Mouse (Mus musculus) heart, embryonic 13.5 days (tissue): ENCODE measurements around the gene BC024978. TPM values are rescaled to one million over a fixed set of nuclear protein-coding genes. Genes with fewer than 3 reads are reported as not detected.
A peak's percentile ranks its signal among the peaks of the same experiment; 100 is the strongest.
"Not testable (repeated sequence)": the region's sequence is repeated elsewhere in the genome, so short reads cannot be mapped to it uniquely, and the experiment has no call there.

Source experiments
- ATAC-seq: fragments of 200-750 bp; cut with Nextera tagmentation; 2 replicates; pipeline ENCODE4 v1.8.0; 2017; ENCODE audit warnings: moderate TSS enrichment; ENCODE audit not compliant: insufficient number of reproducible peaks, low FRiP score, low TSS enrichment; ENCODE audit errors: extremely low read depth
- H3K27ac ChIP-seq: fragments of 300-500 bp; sonication (generic); replicated peaks from 2 replicates; pipeline ENCODE4 v1.5.1; 2015; ENCODE audit warnings: moderate library complexity, mild to moderate bottlenecking, inconsistent platforms
- H3K27me3 ChIP-seq: fragments of 300-500 bp; sonication (generic); replicated peaks from 2 replicates; pipeline ENCODE4 v1.6.1; 2015; ENCODE audit warnings: mild to moderate bottlenecking, inconsistent platforms
- H3K36me3 ChIP-seq: fragments of 300-500 bp; sonication (generic); 2 replicates; pipeline ENCODE4 v1.6.1; 2015; ENCODE audit warnings: mild to moderate bottlenecking, inconsistent platforms
- H3K4me1 ChIP-seq: fragments of 300-500 bp; sonication (generic); 2 replicates; pipeline ENCODE4 v1.6.1; 2015; ENCODE audit warnings: inconsistent platforms
- H3K4me2 ChIP-seq: fragments of 300-500 bp; sonication (generic); 2 replicates; pipeline ENCODE4 v1.6.1; 2015; ENCODE audit warnings: inconsistent platforms, mild to moderate bottlenecking, moderate library complexity
- H3K4me3 ChIP-seq: fragments of 300-500 bp; sonication (generic); 2 replicates; pipeline ENCODE4 v1.5.1; 2015; ENCODE audit warnings: moderate library complexity, mild to moderate bottlenecking, inconsistent platforms
- H3K9ac ChIP-seq: fragments of 300-500 bp; sonication (generic); 2 replicates; pipeline ENCODE4 v1.6.1; 2015; ENCODE audit warnings: inconsistent platforms, mild to moderate bottlenecking, moderate library complexity
- H3K9me3 ChIP-seq: fragments of 300-500 bp; sonication (generic); 2 replicates; pipeline ENCODE4 v1.6.1; 2016; ENCODE audit warnings: inconsistent platforms
- WGBS: fragments of 180-500 bp; shearing (Covaris S2); methylation state at CpG from one replicate; pipeline ENCODE4 v1.1.7; 2015; ENCODE audit warnings: mixed read lengths; 5-methylcytosine and 5-hydroxymethylcytosine counted together
- polyA plus RNA-seq: library from polyadenylated mRNA; unstranded; fragments of >200 nt; fragmentation: Nextera tagmentation; extraction: Ambion mirVana; gene quantifications from 2 replicates; pipeline ENCODE4 v1.2.1, GENCODE M21; 2015

The BC024978 gene
- polyA plus RNA-seq, 1 experiment from 2014 or later: 2.9 TPM

DNA sequence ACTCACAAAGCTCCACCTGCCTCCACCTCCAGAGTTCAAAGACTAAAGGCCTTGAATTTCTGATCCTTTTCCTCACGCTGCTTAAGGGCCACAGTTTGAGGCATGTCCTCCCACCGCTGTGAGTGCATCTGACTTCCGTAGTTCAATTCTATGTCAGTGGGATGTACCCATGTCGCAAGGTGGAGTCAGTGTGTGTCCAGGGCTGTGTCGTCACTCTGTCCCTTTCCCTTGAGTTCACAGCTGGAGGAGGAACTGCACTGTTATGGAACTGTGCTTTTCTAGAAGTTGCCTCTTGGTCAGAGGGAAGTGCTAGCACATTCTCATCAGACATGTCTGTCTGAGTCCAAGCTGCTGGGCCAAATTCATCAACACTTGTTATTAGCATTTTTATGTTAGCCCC, 43.0 kb downstream of the BC024978 start:
- Histone ChIP-seq H3K9ac (no peak overlapping the region), H3K27ac (no peak overlapping the region), H3K36me3 (peaks cover 58% of the 10 kb centered on the region), H3K4me3 (no peak overlapping the region), H3K4me2 (no peak overlapping the region), H3K27me3 (no peaks in the 10 kb centered on the region), H3K9me3 (no peaks in the 10 kb centered on the region), H3K4me1 (peaks cover 5% of the 10 kb centered on the region)
- WGBS: 82% methylated on average over 5 of the region's 5 CpGs
- no peak for ATAC-seq

DNA sequence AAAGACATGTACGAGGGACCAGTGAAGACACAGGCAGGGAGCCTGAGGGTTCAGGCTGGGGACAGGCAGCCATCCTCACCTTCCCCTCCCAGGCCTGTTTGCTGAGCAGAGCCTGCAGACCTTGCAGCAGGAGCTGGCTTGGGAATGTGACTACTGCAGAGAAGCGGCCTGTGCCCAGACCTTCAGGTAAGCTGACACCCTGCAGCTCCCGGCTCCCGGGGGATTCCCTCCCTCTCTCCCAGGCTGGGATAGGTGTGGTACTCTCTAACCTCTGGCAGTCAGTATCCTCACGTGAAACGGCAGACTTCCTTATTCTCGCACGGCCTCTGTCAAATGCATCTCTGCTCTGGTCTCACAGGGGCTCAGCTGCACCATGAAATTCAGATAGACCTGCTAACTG, 47.6 kb downstream of the BC024978 start:
- Histone ChIP-seq H3K9me3 (no peaks in the 10 kb centered on the region), H3K4me1 (no peaks in the 10 kb centered on the region), H3K27ac (no peak overlapping the region), H3K27me3 (no peaks in the 10 kb centered on the region), H3K4me2 (no peak overlapping the region), H3K4me3 (no peak overlapping the region), H3K9ac (no peak overlapping the region), H3K36me3 (peaks cover 72% of the 10 kb centered on the region)
- ATAC-seq: no peak
- WGBS: 58% methylated on average over 8 of the region's 8 CpGs

DNA sequence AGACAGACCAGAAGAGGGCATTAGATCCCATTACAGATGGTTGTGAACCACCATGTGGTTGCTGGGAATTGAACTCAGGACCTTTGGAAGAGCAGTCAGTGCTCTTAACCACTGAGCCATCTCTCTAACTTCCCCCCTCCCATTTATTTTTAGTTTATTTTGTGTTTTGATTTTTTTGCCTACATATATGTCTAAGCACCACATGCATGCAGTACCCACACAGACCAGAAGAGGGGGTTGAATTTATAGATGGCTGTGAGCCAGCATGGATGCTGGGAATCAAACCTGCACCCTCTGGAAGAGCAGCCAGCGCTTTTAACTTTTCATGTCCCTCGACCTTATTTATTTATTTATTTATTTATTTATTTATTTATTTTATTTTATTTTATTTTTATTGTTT, 48.5 kb downstream of the BC024978 start:
- ATAC-seq, H3K27ac ChIP-seq, H3K9ac ChIP-seq, H3K9me3 ChIP-seq, H3K27me3 ChIP-seq, H3K4me3 ChIP-seq, H3K4me1 ChIP-seq, H3K4me2 ChIP-seq: not testable (repeated sequence)
- H3K36me3 ChIP-seq: peaks cover 66% of the 10 kb centered on the region
- 85% methylated on average over 2 of the region's 2 CpGs for WGBS

DNA sequence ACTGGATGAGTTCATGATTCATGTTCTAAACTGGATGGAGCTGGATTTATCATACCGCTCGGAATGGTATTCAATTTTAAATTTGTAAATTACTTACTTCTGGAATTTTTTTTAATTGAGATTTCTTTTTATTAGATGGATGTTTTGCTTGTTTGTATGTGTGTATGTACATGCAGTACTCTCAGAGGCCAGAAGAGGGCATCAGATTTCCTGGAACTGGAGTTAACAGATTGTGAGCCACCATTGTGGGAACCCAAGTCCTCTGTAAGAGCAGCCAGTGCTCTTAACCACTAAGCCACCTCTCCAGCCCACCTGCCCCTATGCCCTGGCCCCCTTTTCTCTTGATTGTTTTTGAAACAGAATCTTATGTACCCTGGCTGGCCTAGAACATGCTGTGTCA, 53.6 kb downstream of the BC024978 start:
- Histone ChIP-seq H3K4me1 (peaks cover 4% of the 10 kb centered on the region; the same call in 1 of the 2 replicates), H3K27me3 (no peaks in the 10 kb centered on the region), H3K9me3 (no peaks in the 10 kb centered on the region), H3K9ac (no peak overlapping the region), H3K4me2 (no peak overlapping the region), H3K4me3 (no peak overlapping the region), H3K27ac (no peak overlapping the region), H3K36me3 (peaks cover 27% of the 10 kb centered on the region)
- ATAC-seq: no peak
- WGBS: 85% methylated on average over 2 of the region's 2 CpGs

DNA sequence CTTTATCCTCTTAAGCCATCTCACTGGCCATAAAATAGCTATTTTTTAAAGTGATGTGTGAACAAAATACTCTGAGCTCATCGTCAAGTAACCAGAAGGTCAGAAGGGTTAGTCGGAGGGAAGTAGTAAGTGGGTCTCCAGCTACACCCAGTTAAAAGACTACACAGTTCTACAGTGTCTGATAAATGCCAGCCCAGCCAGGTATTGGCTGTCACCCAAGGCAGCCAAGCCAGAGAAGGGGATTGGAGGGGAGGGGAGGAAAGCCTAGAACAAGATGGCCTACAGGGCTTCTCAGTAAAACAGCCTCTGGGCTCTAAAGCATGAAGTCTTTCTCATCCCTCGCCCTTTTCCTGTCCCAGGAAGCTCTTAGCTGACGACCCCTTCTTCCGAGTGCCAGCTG, 54.3 kb downstream of the BC024978 start:
- no peak for ATAC-seq
- peaks cover 4% of the 10 kb centered on the region; the same call in 1 of the 2 replicates for H3K4me1 ChIP-seq
- H3K9ac ChIP-seq: 0 out of 2 replicates have a peak overlapping the region, but pooled peaks have one; percentile 7
- H3K4me3 ChIP-seq: no peak overlapping the region
- H3K27me3 ChIP-seq: no peaks in the 10 kb centered on the region
- no peak overlapping the region for H3K27ac ChIP-seq
- H3K9me3 ChIP-seq: no peaks in the 10 kb centered on the region
- no peak overlapping the region for H3K4me2 ChIP-seq
- WGBS: 66% methylated on average over 5 of the region's 5 CpGs
- H3K36me3 ChIP-seq: peaks cover 26% of the 10 kb centered on the region

DNA sequence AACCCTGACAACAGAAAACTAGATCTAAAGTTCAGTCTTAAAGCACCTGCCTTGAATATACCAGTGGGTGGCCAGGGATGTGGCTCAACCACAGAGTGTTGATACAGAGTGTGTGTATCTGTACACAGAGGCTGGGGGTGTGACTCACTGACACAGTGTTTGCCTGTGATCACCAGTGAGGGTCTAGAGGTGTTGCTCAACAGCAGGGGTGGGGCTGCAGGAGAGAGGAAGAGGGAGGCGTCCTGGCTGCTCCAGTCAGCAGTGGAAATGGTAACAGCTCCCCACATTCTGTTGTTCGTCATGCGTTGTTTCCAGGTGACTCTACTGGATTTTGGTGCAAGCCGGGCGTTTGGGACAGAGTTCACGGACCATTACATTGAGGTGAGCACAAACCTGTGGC, 56.4 kb downstream of the BC024978 start:
- Histone ChIP-seq H3K27ac (no peak overlapping the region), H3K4me1 (peaks cover 14% of the 10 kb centered on the region), H3K4me3 (no peak overlapping the region), H3K36me3 (peaks cover 10% of the 10 kb centered on the region), H3K9me3 (no peaks in the 10 kb centered on the region), H3K9ac (no peak overlapping the region), H3K4me2 (no peak overlapping the region), H3K27me3 (no peaks in the 10 kb centered on the region)
- no peak for ATAC-seq
- 73% methylated on average over 6 of the region's 6 CpGs for WGBS

DNA sequence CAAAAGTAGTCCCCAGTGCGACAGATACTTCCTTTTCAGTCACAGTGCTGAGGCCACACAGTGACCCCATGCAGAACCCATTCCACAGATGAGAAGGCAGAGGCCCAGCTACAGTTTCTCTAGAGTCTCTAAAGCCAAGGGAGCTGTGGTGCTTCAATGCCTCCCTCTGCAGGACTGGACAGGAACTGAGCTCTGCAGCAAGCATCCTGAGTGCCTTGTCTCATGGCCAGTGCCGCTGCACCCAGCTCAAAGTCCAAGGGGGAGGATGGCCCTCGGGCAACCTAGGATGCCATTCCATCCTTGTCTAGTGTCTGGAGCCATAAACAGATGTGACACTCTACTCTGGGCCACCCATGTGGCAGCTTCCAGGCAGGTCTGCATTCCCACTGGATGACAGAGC, 60.1 kb downstream of the BC024978 start:
- peaks cover 39% of the 10 kb centered on the region for H3K4me1 ChIP-seq
- H3K27me3 ChIP-seq: no peaks in the 10 kb centered on the region
- peaks cover 3% of the 10 kb centered on the region; the same call in 1 of the 2 replicates for H3K36me3 ChIP-seq
- WGBS: 46% methylated on average over 3 of the region's 3 CpGs
- H3K9ac ChIP-seq: no peak overlapping the region
- no peak for ATAC-seq
- H3K9me3 ChIP-seq: no peaks in the 10 kb centered on the region
- H3K4me3 ChIP-seq: no peak overlapping the region
- no peak overlapping the region for H3K4me2 ChIP-seq
- H3K27ac ChIP-seq: no peak overlapping the region

DNA sequence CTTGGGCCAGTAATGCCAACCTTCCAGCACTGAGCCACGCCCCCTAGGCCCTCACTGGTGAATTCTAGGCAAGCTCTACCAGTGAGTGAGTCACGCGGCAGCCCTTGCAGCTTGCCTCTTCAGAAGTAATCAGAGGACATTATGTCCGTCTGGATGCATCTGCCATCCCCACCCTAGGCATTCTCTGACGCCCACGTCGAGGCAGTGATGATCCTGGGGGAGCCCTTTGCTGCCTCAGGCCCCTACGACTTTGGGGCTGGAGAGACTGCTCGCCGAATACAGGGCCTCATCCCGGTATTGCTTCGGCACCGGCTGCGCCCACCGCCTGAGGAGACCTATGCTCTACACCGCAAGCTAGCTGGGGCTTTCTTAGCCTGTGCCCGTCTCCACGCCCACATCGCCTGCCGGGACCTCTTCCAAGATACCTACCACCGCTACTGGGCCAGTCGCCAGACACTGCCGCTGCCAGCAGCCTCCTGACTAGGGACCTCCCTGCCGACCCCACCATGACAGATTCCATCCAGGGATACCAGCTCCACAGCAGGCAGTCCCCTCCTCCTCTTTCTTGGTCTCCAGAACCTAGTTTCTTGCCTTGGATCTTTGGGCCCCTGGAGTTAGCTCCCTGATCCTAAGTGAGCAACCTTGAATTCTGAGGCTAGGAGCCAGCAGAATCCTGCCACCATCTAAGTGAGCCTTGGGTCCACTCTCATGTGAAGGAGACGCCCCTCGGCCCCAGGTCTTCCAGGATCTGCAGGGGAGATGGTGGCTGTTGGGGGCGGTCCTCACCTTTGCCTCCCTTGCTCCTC, 61.7 kb downstream of the BC024978 start:
- H3K36me3 ChIP-seq: peaks cover 8% of the 10 kb centered on the region
- WGBS: 17% methylated on average over 27 of the region's 27 CpGs
- peak overlapping the region; percentile 71 for H3K27ac ChIP-seq
- peak overlapping the region; percentile 88 for H3K4me2 ChIP-seq
- H3K9ac ChIP-seq: peak overlapping the region; percentile 96
- peak overlapping the region; percentile 81 for H3K4me3 ChIP-seq
- peaks cover 39% of the 10 kb centered on the region for H3K4me1 ChIP-seq
- ATAC-seq: 0 out of 2 replicates have a peak, but pooled peaks have one; percentile 12
- no peaks in the 10 kb centered on the region for H3K27me3 ChIP-seq
- no peaks in the 10 kb centered on the region for H3K9me3 ChIP-seq

DNA sequence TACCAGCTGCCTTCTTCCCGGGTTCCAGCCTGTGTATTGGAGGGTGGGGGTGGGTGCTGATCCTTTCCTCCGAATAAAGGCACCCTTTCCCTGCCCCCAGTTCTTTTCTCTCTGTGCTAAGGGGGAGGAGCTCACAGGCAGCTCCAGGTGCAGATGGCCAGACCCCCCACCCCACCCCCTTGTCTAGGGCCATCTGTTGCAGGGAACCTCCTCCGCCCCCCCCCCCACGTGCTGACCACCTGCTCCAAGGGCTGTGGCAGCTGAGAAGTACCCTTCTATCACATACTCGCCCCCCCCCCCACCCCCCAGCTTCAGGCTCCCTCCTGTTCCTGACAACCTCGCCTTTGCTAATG, 62.2 kb downstream of the BC024978 start:
- H3K9ac ChIP-seq: peak overlapping the region; percentile 96
- H3K9me3 ChIP-seq: no peaks in the 10 kb centered on the region
- H3K4me3 ChIP-seq: peak overlapping the region; percentile 81
- peaks cover 39% of the 10 kb centered on the region for H3K4me1 ChIP-seq
- H3K4me2 ChIP-seq: peak overlapping the region; percentile 88
- ATAC-seq: no peak
- WGBS: 7% methylated on average over 3 of the region's 6 CpGs
- H3K36me3 ChIP-seq: peaks cover 14% of the 10 kb centered on the region
- peak overlapping the region; percentile 71 for H3K27ac ChIP-seq
- no peaks in the 10 kb centered on the region for H3K27me3 ChIP-seq

DNA sequence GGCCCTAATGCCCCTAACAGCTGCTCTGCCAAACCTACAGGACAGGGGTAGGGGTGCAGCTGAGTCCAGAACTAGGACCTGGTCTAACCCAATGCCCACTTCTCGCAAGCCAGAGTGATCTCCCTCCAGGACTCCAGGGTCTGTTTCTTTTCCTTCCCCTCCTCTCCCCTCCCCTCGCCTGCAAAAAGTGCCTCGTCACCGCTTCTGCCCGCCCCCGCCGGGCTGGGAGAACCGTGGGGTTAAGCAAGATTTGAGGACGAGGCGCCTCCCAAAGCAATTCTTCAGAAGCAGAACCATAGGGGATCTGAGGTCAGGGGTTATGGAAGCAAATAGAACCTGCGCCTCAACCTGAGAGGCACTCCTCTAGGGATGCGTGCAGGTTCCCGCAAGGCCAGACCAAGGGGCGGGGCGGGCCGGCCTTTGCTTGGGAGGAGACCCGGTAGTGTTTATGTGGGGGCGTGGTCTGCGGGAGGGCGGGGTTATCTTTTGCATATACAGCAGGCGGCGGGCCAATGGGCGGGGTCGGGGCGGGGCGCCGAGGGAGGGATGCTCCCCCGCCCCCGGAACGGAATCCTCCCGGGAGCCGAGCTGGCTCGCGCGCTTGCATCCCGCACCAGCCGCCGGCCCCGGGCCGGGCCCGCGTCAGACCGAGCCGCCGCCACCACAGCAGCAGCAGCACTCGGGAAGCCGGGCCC, 62.8 kb downstream of the BC024978 start, which contains the start of gene Numbl:
TSS of gene Numbl (plus strand) at position 229 of the 695 bp plus-strand sequence.
- Histone ChIP-seq H3K9me3 (no peaks in the 10 kb centered on the region), H3K27ac (peak within 1 kb of the TSS; percentile 71), H3K4me2 (peak within 1 kb of the TSS; percentile 88), H3K27me3 (no peaks in the 10 kb centered on the region), H3K4me3 (peak within 1 kb of the TSS; percentile 81), H3K36me3 (peaks cover 19% of the 10 kb centered on the region), H3K4me1 (peaks cover 39% of the 10 kb centered on the region), H3K9ac (peak within 1 kb of the TSS; percentile 96)
- WGBS: under 1% methylated on average over 45 of the region's 47 CpGs
- peak; percentile 84 for ATAC-seq

DNA sequence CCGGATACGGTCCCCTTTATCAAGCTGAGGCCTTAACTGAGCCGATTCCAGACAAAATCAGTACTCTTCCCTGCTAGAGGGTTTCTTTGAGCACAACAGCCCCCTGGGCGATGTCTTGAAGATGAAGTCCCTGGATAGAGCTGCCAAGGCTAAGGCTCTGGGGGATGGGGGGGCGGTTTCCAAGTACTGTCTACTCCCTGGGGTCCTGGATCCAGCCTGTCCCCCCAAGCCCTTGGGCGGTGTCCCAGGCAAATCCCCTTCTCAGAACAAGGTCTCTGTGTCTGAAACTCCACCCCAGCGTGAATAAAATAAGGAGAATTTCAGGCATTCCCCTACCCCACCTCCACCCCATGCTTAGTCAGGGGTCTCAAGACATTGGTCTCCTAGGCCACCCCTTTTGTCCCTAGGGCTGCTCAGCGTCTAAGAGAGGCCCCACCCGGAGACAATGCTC, 63.7 kb downstream of the BC024978 start:
- Histone ChIP-seq H3K4me3 (peak overlapping the region; percentile 81), H3K27me3 (no peaks in the 10 kb centered on the region), H3K4me1 (peaks cover 39% of the 10 kb centered on the region), H3K27ac (peak overlapping the region; percentile 65), H3K4me2 (peak overlapping the region; percentile 88), H3K9ac (peak overlapping the region; percentile 96), H3K36me3 (peaks cover 24% of the 10 kb centered on the region), H3K9me3 (no peaks in the 10 kb centered on the region)
- no peak for ATAC-seq
- 6% methylated on average over 9 of the region's 9 CpGs for WGBS
